Mouse (Mus musculus) neutrophil, adult 83 days (primary cell): Measurements from ENCODE around the gene Serpine1. TPM values are rescaled to one million over a fixed set of nuclear protein-coding genes. Genes with fewer than 3 reads are reported as not detected.

Experiments
- total RNA-seq, 2 experiments: library from RNA; stranded (reverse); gene quantifications; one replicate each; pipeline ENCODE4 v1.2.4; 2023

The Serpine1 gene
- total RNA-seq = under 1 TPM in 1 of 2 experiments, not detected in 1; 0.28 TPM

GRCm38 (mm10) chr5:137072079-137072960 is at the start of gene Serpine1:
Serpine1 (minus strand) TSS chr5:137072268.

GRCm38 (mm10) chr5:137115866-137116847 is 44.1 kb upstream of the Serpine1 start, which contains the start of gene Trim56:
Trim56 (minus strand) TSS chr5:137116209.

GRCm38 (mm10) chr5:137045402-137046323 is 26.4 kb downstream of the Serpine1 start, which contains the start of gene Ap1s1:
Ap1s1 (minus strand) TSS chr5:137046135.

GRCm38 (mm10) chr5:137026092-137026491 is 46.0 kb downstream of the Serpine1 start, which contains the start of gene Vgf:
Vgf (plus strand) TSS chr5:137026392.

Other genes with a start within 250 kb of the Serpine1 start
- not detected for gene Col26a1, start 189.1 kb downstream of the Serpine1 start, total RNA-seq
- 1 to 10 TPM; 2.6 to 6.0 TPM for gene Ift22, start 164.1 kb downstream of the Serpine1 start, total RNA-seq
- 100 to 1,000 TPM; 193 to 219 TPM for gene Fis1, start 119.0 kb downstream of the Serpine1 start, total RNA-seq
- 10 to 100 TPM; 47.5 to 57.3 TPM for gene Cldn15, start 105.7 kb downstream of the Serpine1 start, total RNA-seq
- 100 to 1,000 TPM in 1 of 2 experiments, 10 to 100 TPM in 1; 94.6 to 114 TPM for gene Plod3, start 85.2 kb downstream of the Serpine1 start, total RNA-seq
- 10 to 100 TPM; 83.2 to 88.3 TPM for gene Znhit1, start 84.2 kb downstream of the Serpine1 start, total RNA-seq
- not detected for gene Vgf, start 45.9 kb downstream of the Serpine1 start, total RNA-seq
- gene Ap1s1, start 26.1 kb downstream of the Serpine1 start, total RNA-seq = 10 to 100 TPM; 34.6 to 42.4 TPM
- 10 to 100 TPM; 32.8 to 36.3 TPM for gene Trim56, start 43.9 kb upstream of the Serpine1 start, total RNA-seq
- not detected for gene Muc3, start 77.1 kb upstream of the Serpine1 start, total RNA-seq
- 1 to 10 TPM; 1.7 to 2.9 TPM for gene Muc3a, start 140.1 kb upstream of the Serpine1 start, total RNA-seq
- 10 to 100 TPM in 1 of 2 experiments, 1 to 10 TPM in 1; 7.4 to 13.1 TPM for gene Ache, start 215.3 kb upstream of the Serpine1 start, total RNA-seq
- gene Ufsp1, start 222.4 kb upstream of the Serpine1 start, total RNA-seq = 1 to 10 TPM; 3.5 to 4.1 TPM
- gene Srrt, start 235.4 kb upstream of the Serpine1 start, total RNA-seq = 100 to 1,000 TPM; 195 to 241 TPM
- gene Trip6, start 242.1 kb upstream of the Serpine1 start, total RNA-seq = 10 to 100 TPM in 1 of 2 experiments, 1 to 10 TPM in 1; 7.9 to 12.1 TPM